Mouse (Mus musculus): Measurements from ENCODE around the gene 4921536K21Rik. TPM values are rescaled to one million over a fixed set of nuclear protein-coding genes. Genes with fewer than 3 reads are reported as not detected.

Gene 4921536K21Rik
- polyA plus RNA-seq, 1 experiment: 0.86 TPM

- Histone ChIP-seq H3K27ac (ENCODE audit: insufficient read depth, low read length) (no peak overlapping the region), H3K4me1 (ENCODE audit: control insufficient read depth, insufficient read depth, low read length) (0 out of 2 replicates have a peak, but pooled peaks cover 2% of the 10 kb centered on the region), H3K4me3 (ENCODE audit: insufficient read depth, low read length) (no peak overlapping the region)
- TF ChIP-seq POLR2A (IDR thresholded peaks at IDR 0.05; ENCODE audit: low read depth, low read length): no peak
- no peak for TF ChIP-seq CTCF (IDR thresholded peaks at IDR 0.05; ENCODE audit: borderline replicate concordance, insufficient read depth, low read length)
These were observed 1.0 kb upstream of the 4921536K21Rik start for GRCm38 (mm10) chr11:3895933-3896332.

DNA sequence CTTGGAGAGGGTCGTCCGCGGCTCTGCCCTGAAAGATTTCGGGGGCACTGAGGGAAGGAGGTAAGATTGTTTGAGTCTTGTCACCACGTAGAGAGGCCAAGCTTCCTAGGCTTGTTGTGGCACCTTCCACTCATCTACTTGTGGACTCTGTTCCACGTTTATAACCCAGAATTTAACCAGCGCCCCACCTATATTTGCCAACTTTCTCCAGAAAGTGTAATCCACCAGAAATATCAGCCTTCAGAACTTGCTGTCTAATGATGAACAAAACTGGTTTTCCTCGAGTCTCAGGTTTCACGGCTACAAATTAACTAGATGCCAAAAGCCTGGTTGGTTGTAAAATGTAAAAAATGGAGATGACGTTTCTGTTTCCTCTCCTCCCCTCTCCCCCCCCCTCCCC is 560 bp upstream of the 4921536K21Rik start:
- Histone ChIP-seq H3K27ac (ENCODE audit: insufficient read depth, low read length) (peak overlapping the region; percentile 14), H3K4me3 (ENCODE audit: insufficient read depth, low read length) (peak overlapping the region; percentile 62), H3K4me1 (ENCODE audit: control insufficient read depth, insufficient read depth, low read length) (0 out of 2 replicates have a peak, but pooled peaks cover 2% of the 10 kb centered on the region)
- TF ChIP-seq CTCF (IDR thresholded peaks at IDR 0.05; ENCODE audit: borderline replicate concordance, insufficient read depth, low read length) (no peak), POLR2A (IDR thresholded peaks at IDR 0.05; ENCODE audit: low read depth, low read length) (no peak)

- no peak for TF ChIP-seq POLR2A (IDR thresholded peaks at IDR 0.05; ENCODE audit: low read depth, low read length)
- no peak for TF ChIP-seq CTCF (IDR thresholded peaks at IDR 0.05; ENCODE audit: borderline replicate concordance, insufficient read depth, low read length)
- Histone ChIP-seq H3K27ac (ENCODE audit: insufficient read depth, low read length) (no peak overlapping the region), H3K4me1 (ENCODE audit: control insufficient read depth, insufficient read depth, low read length) (no peaks in the 10 kb centered on the region), H3K4me3 (ENCODE audit: insufficient read depth, low read length) (no peak overlapping the region)
These were observed 928 bp downstream of the 4921536K21Rik start for GRCm38 (mm10) chr11:3893970-3894369.

DNA sequence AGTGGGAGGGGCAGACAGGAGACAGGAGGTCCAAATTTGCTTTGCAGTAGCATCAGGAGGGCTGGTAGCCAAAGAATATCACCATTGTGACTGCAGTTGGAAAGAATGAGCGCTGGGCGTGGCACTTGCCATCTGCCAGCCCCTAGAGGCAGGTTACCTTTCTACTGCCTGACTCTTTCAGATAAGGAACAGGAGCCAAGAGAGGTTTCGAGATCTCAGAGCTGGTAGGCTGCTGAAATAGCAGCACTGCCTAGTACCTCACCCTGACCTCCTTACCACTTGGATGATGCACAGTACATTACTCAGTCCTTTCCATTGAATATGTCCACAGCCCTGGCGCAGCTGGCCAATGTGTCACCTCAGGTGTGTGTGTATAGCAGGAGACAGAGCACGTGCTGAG is 7.6 kb downstream of the 4921536K21Rik start:
- Histone ChIP-seq H3K27ac (ENCODE audit: insufficient read depth, low read length) (no peak overlapping the region), H3K4me3 (ENCODE audit: insufficient read depth, low read length) (no peak overlapping the region), H3K4me1 (ENCODE audit: control insufficient read depth, insufficient read depth, low read length) (no peaks in the 10 kb centered on the region)
- TF ChIP-seq POLR2A (IDR thresholded peaks at IDR 0.05; ENCODE audit: low read depth, low read length) (no peak), CTCF (IDR thresholded peaks at IDR 0.05; ENCODE audit: borderline replicate concordance, insufficient read depth, low read length) (no peak)

DNA sequence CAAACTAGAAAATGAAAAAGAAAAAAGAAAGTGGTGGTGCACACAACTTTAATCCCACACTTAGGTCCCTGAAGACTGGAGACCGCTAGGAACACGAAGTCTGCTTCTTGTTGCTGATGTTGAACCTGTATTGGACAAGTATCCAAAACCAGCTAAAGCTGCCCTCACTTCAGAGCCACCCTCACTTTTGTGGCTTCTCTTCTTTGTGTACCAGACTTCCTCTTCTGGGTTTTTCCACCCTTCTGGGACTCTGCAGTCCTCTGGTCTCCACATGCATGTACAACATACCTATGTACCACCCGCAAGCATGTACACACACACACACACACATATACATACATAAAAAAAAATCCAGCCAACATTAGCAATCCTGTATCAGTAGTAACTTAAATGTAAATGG is 11.2 kb downstream of the 4921536K21Rik start:
- Histone ChIP-seq H3K27ac (ENCODE audit: insufficient read depth, low read length) (no peak overlapping the region), H3K4me3 (ENCODE audit: insufficient read depth, low read length) (no peak overlapping the region), H3K4me1 (ENCODE audit: control insufficient read depth, insufficient read depth, low read length) (no peaks in the 10 kb centered on the region)
- no peak for TF ChIP-seq POLR2A (IDR thresholded peaks at IDR 0.05; ENCODE audit: low read depth, low read length)
- no peak for TF ChIP-seq CTCF (IDR thresholded peaks at IDR 0.05; ENCODE audit: borderline replicate concordance, insufficient read depth, low read length)

GRCm38 (mm10) chr11:3879836-3880235 is 15.1 kb downstream of the 4921536K21Rik start:
- TF ChIP-seq POLR2A (IDR thresholded peaks at IDR 0.05; ENCODE audit: low read depth, low read length): no peak
- TF ChIP-seq CTCF (IDR thresholded peaks at IDR 0.05; ENCODE audit: borderline replicate concordance, insufficient read depth, low read length): peak; percentile 53; the same call in 1 of the 2 replicates
- no peak overlapping the region for H3K27ac ChIP-seq (ENCODE audit: insufficient read depth, low read length)
- H3K4me3 ChIP-seq (ENCODE audit: insufficient read depth, low read length): no peak overlapping the region
- no peaks in the 10 kb centered on the region for H3K4me1 ChIP-seq (ENCODE audit: control insufficient read depth, insufficient read depth, low read length)

- H3K27ac ChIP-seq (ENCODE audit: insufficient read depth, low read length): no peak overlapping the region
- H3K4me3 ChIP-seq (ENCODE audit: insufficient read depth, low read length): no peak overlapping the region
- TF ChIP-seq POLR2A (IDR thresholded peaks at IDR 0.05; ENCODE audit: low read depth, low read length) (no peak), CTCF (IDR thresholded peaks at IDR 0.05; ENCODE audit: borderline replicate concordance, insufficient read depth, low read length) (no peak)
- no peaks in the 10 kb centered on the region for H3K4me1 ChIP-seq (ENCODE audit: control insufficient read depth, insufficient read depth, low read length)
These were observed 16.2 kb downstream of the 4921536K21Rik start for GRCm38 (mm10) chr11:3878660-3879059.

GRCm38 (mm10) chr11:3876419-3876818 is 18.5 kb downstream of the 4921536K21Rik start:
- Histone ChIP-seq H3K4me3 (ENCODE audit: insufficient read depth, low read length) (no peak overlapping the region), H3K4me1 (ENCODE audit: control insufficient read depth, insufficient read depth, low read length) (no peaks in the 10 kb centered on the region), H3K27ac (ENCODE audit: insufficient read depth, low read length) (no peak overlapping the region)
- TF ChIP-seq CTCF (IDR thresholded peaks at IDR 0.05; ENCODE audit: borderline replicate concordance, insufficient read depth, low read length) (no peak), POLR2A (IDR thresholded peaks at IDR 0.05; ENCODE audit: low read depth, low read length) (no peak)

GRCm38 (mm10) chr11:3864343-3864742 is 30.6 kb downstream of the 4921536K21Rik start:
- H3K27ac ChIP-seq (ENCODE audit: insufficient read depth, low read length): no peak overlapping the region
- peak overlapping the region; percentile 46; the same call in 1 of the 2 replicates for H3K4me3 ChIP-seq (ENCODE audit: insufficient read depth, low read length)
- TF ChIP-seq POLR2A (IDR thresholded peaks at IDR 0.05; ENCODE audit: low read depth, low read length): no peak
- no peak for TF ChIP-seq CTCF (IDR thresholded peaks at IDR 0.05; ENCODE audit: borderline replicate concordance, insufficient read depth, low read length)
- H3K4me1 ChIP-seq (ENCODE audit: control insufficient read depth, insufficient read depth, low read length): peaks cover 3% of the 10 kb centered on the region; the same call in 1 of the 2 replicates

- TF ChIP-seq POLR2A (IDR thresholded peaks at IDR 0.05; ENCODE audit: low read depth, low read length) (peak; percentile 59), CTCF (IDR thresholded peaks at IDR 0.05; ENCODE audit: borderline replicate concordance, insufficient read depth, low read length) (peak; percentile 41; the same call in 1 of the 2 replicates)
- peak within 1 kb of the TSS; percentile 46 for H3K4me3 ChIP-seq (ENCODE audit: insufficient read depth, low read length)
- H3K27ac ChIP-seq (ENCODE audit: insufficient read depth, low read length): no peak within 1 kb of the TSS
- H3K4me1 ChIP-seq (ENCODE audit: control insufficient read depth, insufficient read depth, low read length): peaks cover 3% of the 10 kb centered on the region; the same call in 1 of the 2 replicates
These were observed 31.3 kb downstream of the 4921536K21Rik start, which contains the start of gene Osbp2 for GRCm38 (mm10) chr11:3863454-3864112. TSS of gene Osbp2 (minus strand) at chr11:3863903.

All from embryonic fibroblast, embryonic 13.5 days (primary cell).